In the genomic region with DNA sequence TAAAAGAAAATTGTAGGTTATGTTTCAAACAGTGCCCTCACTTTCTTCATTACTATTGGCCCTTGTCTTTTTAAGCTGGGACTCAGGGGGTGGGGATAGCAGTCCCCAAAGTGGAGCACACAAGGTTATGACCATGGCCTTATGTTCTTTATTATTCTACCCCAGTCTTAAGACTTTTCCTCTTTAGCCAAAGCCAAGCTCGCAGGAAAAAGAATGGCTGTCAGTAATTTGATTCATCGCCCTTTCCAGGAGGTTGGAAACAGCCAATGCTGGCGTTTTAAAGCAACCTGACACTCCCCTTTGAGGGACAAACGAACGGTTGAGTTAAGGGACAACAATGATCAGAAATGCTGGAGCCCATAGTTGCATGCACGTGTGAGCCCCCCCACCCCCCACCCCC, we compare ENCODE assay signal across 23 mouse cellular contexts. TPM values are rescaled to one million over a fixed set of nuclear protein-coding genes. Genes with fewer than 3 reads are reported as not detected.
DNase-seq lines count a peak whose midpoint lies in the region; ATAC-seq lines count a peak whose summit lies in the region.
"Had no signal": no experiment of that assay in that cellular context is flagged by ENCODE, and none has a peak within 500 bp of the region (broad histone marks: within the 10 kb centered on the region; RNA-seq: fewer than 3 reads in every experiment).

No protein-coding gene starts in this region.

- H3K9me3 ChIP-seq in hindbrain, embryonic 10.5 days = no peaks in the 10 kb centered on the region
- no peaks in the 10 kb centered on the region for H3K9me3 ChIP-seq in hindbrain, embryonic 12.5 days (replicated peaks)
- H3K9me3 ChIP-seq in kidney, embryonic 16.5 days (ENCODE audit: low read length) = no peaks in the 10 kb centered on the region
- no peaks in the 10 kb centered on the region for H3K9me3 ChIP-seq in kidney, embryonic 15.5 days (replicated peaks)
- no peaks in the 10 kb centered on the region for H3K9me3 ChIP-seq in limb, embryonic 10.5 days (replicated peaks)
- H3K9me3 ChIP-seq: embryonic facial prominence, embryonic 12.5 days; forebrain, embryonic 13.5 days; forebrain, embryonic 15.5 days; G1E had no signal

- 27% methylated on average over 6 of the region's 6 CpGs for WGBS in hindbrain, embryonic 10.5 days
- WGBS in hindbrain, embryonic 12.5 days = 16% methylated on average over 6 of the region's 6 CpGs
- 12% methylated on average over 6 of the region's 6 CpGs for WGBS in kidney, embryonic 16.5 days
- 16% methylated on average over 6 of the region's 6 CpGs for WGBS in kidney, embryonic 15.5 days
- 37% methylated on average over 6 of the region's 6 CpGs for WGBS in limb, embryonic 10.5 days

- no peak overlapping the region for H3K4me3 ChIP-seq in hindbrain, embryonic 10.5 days
- no peak overlapping the region for H3K4me3 ChIP-seq in hindbrain, embryonic 12.5 days
- no peak overlapping the region for H3K4me3 ChIP-seq in kidney, embryonic 16.5 days (ENCODE audit: low read length)
- H3K4me3 ChIP-seq in kidney, embryonic 15.5 days (replicated peaks) = no peak overlapping the region
- H3K4me3 ChIP-seq in limb, embryonic 10.5 days = no peak overlapping the region
- H3K4me3 ChIP-seq: embryonic facial prominence, embryonic 12.5 days; forebrain, embryonic 13.5 days; forebrain, embryonic 15.5 days had no signal

- H3K36me3 ChIP-seq in hindbrain, embryonic 10.5 days = no peaks in the 10 kb centered on the region
- no peaks in the 10 kb centered on the region for H3K36me3 ChIP-seq in hindbrain, embryonic 12.5 days
- no peaks in the 10 kb centered on the region for H3K36me3 ChIP-seq in kidney, embryonic 16.5 days (ENCODE audit: insufficient read depth, low read length)
- H3K36me3 ChIP-seq in kidney, embryonic 15.5 days = no peaks in the 10 kb centered on the region
- no peaks in the 10 kb centered on the region for H3K36me3 ChIP-seq in limb, embryonic 10.5 days
- H3K36me3 ChIP-seq: embryonic facial prominence, embryonic 12.5 days; forebrain, embryonic 15.5 days; G1E had no signal

- H3K4me1 ChIP-seq in hindbrain, embryonic 10.5 days (replicated peaks) = peaks cover 19% of the 10 kb centered on the region
- no peaks in the 10 kb centered on the region for H3K4me1 ChIP-seq in hindbrain, embryonic 12.5 days
- H3K4me1 ChIP-seq in kidney, embryonic 16.5 days (ENCODE audit: insufficient read depth, low read length) = peaks cover 6% of the 10 kb centered on the region
- peaks cover 16% of the 10 kb centered on the region for H3K4me1 ChIP-seq in kidney, embryonic 15.5 days
- H3K4me1 ChIP-seq in limb, embryonic 10.5 days = peaks cover 13% of the 10 kb centered on the region

- no peak overlapping the region for H3K27ac ChIP-seq in hindbrain, embryonic 10.5 days
- no peak overlapping the region for H3K27ac ChIP-seq in hindbrain, embryonic 12.5 days
- no peak overlapping the region for H3K27ac ChIP-seq in kidney, embryonic 16.5 days (ENCODE audit: low read length)
- H3K27ac ChIP-seq in kidney, embryonic 15.5 days = no peak overlapping the region
- 0 out of 2 replicates have a peak overlapping the region, but pooled peaks have one; percentile 30 for H3K27ac ChIP-seq in limb, embryonic 10.5 days
- H3K27ac ChIP-seq: embryonic facial prominence, embryonic 12.5 days; forebrain, embryonic 13.5 days; forebrain, embryonic 15.5 days had no signal

- no peak for ATAC-seq in hindbrain, embryonic 12.5 days (ENCODE audit: low FRiP score)
- no peak for ATAC-seq in kidney, embryonic 16.5 days (ENCODE audit: low FRiP score, low TSS enrichment)
- ATAC-seq in kidney, embryonic 15.5 days (replicated peaks; ENCODE audit: low FRiP score) = no peak
- ATAC-seq in CD4-positive, CD25-positive, alpha-beta regulatory T cell, adult 4 months = no peak
- ATAC-seq: activated CD4-positive, CD25-positive, alpha-beta regulatory T cell, adult 4 months; forebrain, embryonic 13.5 days; forebrain, embryonic 15.5 days; forebrain, postnatal 0 days; Patski had no signal

- H3K4me2 ChIP-seq in hindbrain, embryonic 12.5 days (replicated peaks) = no peak overlapping the region
- peak overlapping the region; percentile 14; the same call in 1 of the 2 replicates for H3K4me2 ChIP-seq in kidney, embryonic 16.5 days (replicated peaks; ENCODE audit: low read depth, low read length)
- no peak overlapping the region for H3K4me2 ChIP-seq in kidney, embryonic 15.5 days
- H3K4me2 ChIP-seq: embryonic facial prominence, embryonic 12.5 days; forebrain, embryonic 13.5 days; forebrain, embryonic 15.5 days had no signal

- peak; percentile 30 for DNase-seq in embryo, embryonic 10.5 days (ENCODE audit: low spot score)
- no peak for DNase-seq in embryo, embryonic 10 days (ENCODE audit: low spot score)
- DNase-seq in hindbrain, embryonic 10.5 days (ENCODE audit: low spot score) = peak; percentile 21
- DNase-seq in limb, embryonic 10.5 days (ENCODE audit: low spot score) = no peak
- DNase-seq: adrenal gland, adult 8-10 months; adrenal gland, postnatal 14 days; cerebellum, adult 11-12 months; cerebellum, adult 2 months; cerebellum, adult 9-10 months; cerebellum, postnatal 10 days; cerebellum, postnatal 25 days; forebrain, postnatal 0 days had no signal

- H3K9ac ChIP-seq in hindbrain, embryonic 12.5 days = no peak overlapping the region
- no peak overlapping the region for H3K9ac ChIP-seq in kidney, embryonic 16.5 days (replicated peaks; ENCODE audit: low read length)
- H3K9ac ChIP-seq in kidney, embryonic 15.5 days = no peak overlapping the region
- H3K9ac ChIP-seq: embryonic facial prominence, embryonic 12.5 days; forebrain, embryonic 13.5 days; forebrain, embryonic 15.5 days; forebrain, postnatal 0 days had no signal

- 0 out of 2 replicates have a peak, but pooled peaks cover 5% of the 10 kb centered on the region for H3K27me3 ChIP-seq in hindbrain, embryonic 10.5 days (ENCODE audit: insufficient read depth, poor library complexity, severe bottlenecking)
- H3K27me3 ChIP-seq in hindbrain, embryonic 12.5 days = 0 out of 2 replicates have a peak, but pooled peaks cover 5% of the 10 kb centered on the region
- H3K27me3 ChIP-seq in kidney, embryonic 16.5 days (ENCODE audit: insufficient read depth, low read length) = no peaks in the 10 kb centered on the region
- H3K27me3 ChIP-seq in kidney, embryonic 15.5 days = no peaks in the 10 kb centered on the region
- H3K27me3 ChIP-seq in limb, embryonic 10.5 days (ENCODE audit: low read depth, poor library complexity, severe bottlenecking) = peaks cover 13% of the 10 kb centered on the region; the same call in 1 of the 2 replicates
- H3K27me3 ChIP-seq: CH12.LX; embryonic facial prominence, embryonic 12.5 days; forebrain, embryonic 13.5 days; forebrain, embryonic 15.5 days; Patski had no signal

RNA-seq across cellular contexts. Expression of a gene that starts 32.1 kb away (rescaled TPM):
- 39.2 and 39.9 TPM in 2 replicates for polyA plus RNA-seq in hindbrain, embryonic 10.5 days (2016; fragmentation: Nextera tagmentation; extraction: Ambion mirVana)
- 47.6 and 48.7 TPM in 2 replicates for polyA plus RNA-seq in hindbrain, embryonic 12.5 days (2016; fragmentation: Nextera tagmentation; extraction: Ambion mirVana)
- 28.0 and 28.8 TPM in 2 replicates for polyA plus RNA-seq in kidney, embryonic 16.5 days (2015; fragmentation: Nextera tagmentation; extraction: Ambion mirVana)
- polyA plus RNA-seq in kidney, embryonic 15.5 days (2015; fragmentation: Nextera tagmentation; extraction: Ambion mirVana) = 24.5 and 27.9 TPM in 2 replicates
- 31.5 and 33.6 TPM in 2 replicates for polyA plus RNA-seq in limb, embryonic 10.5 days (2016; fragmentation: Nextera tagmentation; extraction: Ambion mirVana)
- polyA plus RNA-seq in CD4-positive, CD25-positive, alpha-beta regulatory T cell, adult 4 months (2017; shearing (Covaris generic)) = 10 to 100 TPM; 12.3 to 18.1 TPM

Comparison
In these comparisons a context has a peak if more than half of its experiments do, and no peak if none do; other contexts are left out.
1. DNase-seq: peak in embryo, embryonic 10.5 days (single experiment) and hindbrain, embryonic 10.5 days (single experiment); none in embryo, embryonic 10 days (single experiment) and limb, embryonic 10.5 days (single experiment).